Mouse (Mus musculus): ENCODE data around the gene Lgals2. TPM values are rescaled to one million over a fixed set of nuclear protein-coding genes. Genes with fewer than 3 reads are reported as not detected.
A peak's percentile ranks its signal among the peaks of the same experiment; 100 is the strongest.

Gene Lgals2
- not detected in 2 replicates for total RNA-seq (2014; rRNA removed)
- 0.52 TPM in 1 of 2 replicates, not detected in the other for polyA plus RNA-seq (2015; fragmentation: Nextera tagmentation; extraction: Ambion mirVana)

DNA sequence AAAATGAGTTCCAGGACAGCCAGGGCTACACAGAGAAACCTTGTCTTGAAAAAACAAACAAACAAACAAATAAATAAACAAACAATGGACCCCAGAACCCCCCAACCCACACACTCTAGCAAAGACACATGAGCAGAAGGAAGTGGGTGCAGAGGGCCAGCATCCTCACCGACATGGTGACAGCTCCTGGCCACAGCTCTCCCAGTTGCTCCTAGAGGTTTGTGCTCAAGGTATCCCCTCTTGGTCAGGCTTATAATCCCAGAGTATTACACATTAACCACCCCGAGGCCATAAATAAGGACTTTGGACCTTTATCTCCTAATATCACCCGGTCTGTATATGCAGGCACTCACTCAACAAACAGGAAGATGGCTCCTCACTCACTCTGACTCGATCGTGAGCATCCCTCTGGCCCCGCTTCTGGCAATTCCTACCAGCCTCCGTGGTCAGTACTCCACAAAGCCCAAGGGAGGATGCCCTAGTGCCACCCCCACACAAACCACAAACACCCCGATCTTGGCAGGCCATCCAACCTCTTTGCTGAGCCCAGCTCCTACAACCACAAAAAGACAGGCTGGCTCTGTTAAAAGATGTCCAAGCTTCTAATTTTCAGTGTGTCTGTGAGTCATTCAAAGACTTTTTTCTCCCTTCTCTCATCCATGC, at the start of gene Lgals2:
TSS of gene Lgals2 (minus strand) at position 227 of the 663 bp plus-strand sequence.
- no peak within 1 kb of the TSS for H3K9ac ChIP-seq
- TF ChIP-seq CTCF (IDR thresholded peaks at IDR 0.05; ENCODE audit: low read depth) = no peak
- no peaks in the 10 kb centered on the region for H3K9me3 ChIP-seq (ENCODE audit: low read length)
- H3K4me1 ChIP-seq (ENCODE audit: insufficient read depth) = no peaks in the 10 kb centered on the region
- H3K4me3 ChIP-seq (ENCODE audit: low read depth, low read length) = no peak within 1 kb of the TSS
- H3K36me3 ChIP-seq (ENCODE audit: insufficient read depth) = no peaks in the 10 kb centered on the region
- no peak within 1 kb of the TSS for H3K27ac ChIP-seq (ENCODE audit: low read depth, low read length)
- no peak within 1 kb of the TSS for H3K4me2 ChIP-seq (ENCODE audit: low read depth)
- 78% methylated on average over 8 of the region's 8 CpGs for WGBS
- DNase-seq = no peak
- H3K27me3 ChIP-seq (ENCODE audit: insufficient read depth, low read length) = no peaks in the 10 kb centered on the region
- ATAC-seq = no peak

DNA sequence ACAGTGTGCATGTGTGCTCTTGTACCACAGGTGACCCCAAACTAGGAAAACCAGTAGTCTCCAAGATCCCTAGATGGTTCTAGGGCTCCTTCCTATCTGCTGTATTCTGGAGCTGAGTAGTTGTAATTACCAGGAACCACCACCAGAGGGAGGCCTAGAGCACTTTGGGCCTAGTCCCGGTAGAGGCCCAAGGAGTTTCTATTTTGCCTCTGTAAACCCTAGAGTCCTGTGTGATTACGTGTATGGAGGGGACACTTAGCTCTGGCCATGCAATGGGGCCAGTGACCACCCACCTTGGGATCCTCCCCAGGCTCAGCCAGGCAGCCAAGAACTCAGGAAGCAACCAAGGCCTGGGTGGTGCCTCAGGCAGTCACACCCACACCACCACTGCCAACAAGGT, 47.9 kb upstream of the Lgals2 start:
- ATAC-seq = peak; percentile 72
- Histone ChIP-seq H3K4me3 (ENCODE audit: low read depth, low read length) (no peak overlapping the region), H3K9ac (no peak overlapping the region), H3K9me3 (ENCODE audit: low read length) (no peaks in the 10 kb centered on the region), H3K27ac (ENCODE audit: low read depth, low read length) (no peak overlapping the region), H3K4me1 (ENCODE audit: insufficient read depth) (no peaks in the 10 kb centered on the region), H3K36me3 (ENCODE audit: insufficient read depth) (no peaks in the 10 kb centered on the region; the same call in 1 of the 2 replicates), H3K4me2 (ENCODE audit: low read depth) (no peak overlapping the region), H3K27me3 (ENCODE audit: insufficient read depth, low read length) (0 out of 2 replicates have a peak, but pooled peaks cover 4% of the 10 kb centered on the region)
- WGBS = 6% methylated on average over 2 of the region's 2 CpGs
- peak; percentile 87 for DNase-seq
- peak; percentile 92 for TF ChIP-seq CTCF (IDR thresholded peaks at IDR 0.05; ENCODE audit: low read depth)

DNA sequence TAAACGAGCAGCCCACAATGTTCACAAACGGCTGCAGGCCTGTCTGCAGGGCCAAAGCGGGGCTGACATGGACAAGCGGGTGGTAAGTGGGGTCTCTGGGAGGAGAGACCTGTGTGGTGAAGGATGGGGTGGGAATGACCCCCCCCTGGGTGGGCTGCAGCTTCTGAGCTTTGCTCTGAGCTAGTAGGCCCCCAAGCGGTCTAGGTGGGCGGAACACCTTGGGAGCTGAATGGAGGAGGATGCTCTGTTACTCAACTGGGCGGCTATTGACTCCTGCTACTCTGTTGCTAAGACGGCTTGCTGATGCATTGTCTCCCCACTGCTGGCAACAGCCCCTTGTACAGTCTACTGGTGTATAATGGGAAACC, 46.1 kb upstream of the Lgals2 start:
- no peak for TF ChIP-seq CTCF (IDR thresholded peaks at IDR 0.05; ENCODE audit: low read depth)
- no peak overlapping the region for H3K4me2 ChIP-seq (ENCODE audit: low read depth)
- H3K4me3 ChIP-seq (ENCODE audit: low read depth, low read length) = no peak overlapping the region
- no peaks in the 10 kb centered on the region for H3K36me3 ChIP-seq (ENCODE audit: insufficient read depth)
- ATAC-seq (no peak), DNase-seq (no peak)
- H3K4me1 ChIP-seq (ENCODE audit: insufficient read depth) = no peaks in the 10 kb centered on the region
- no peak overlapping the region for H3K27ac ChIP-seq (ENCODE audit: low read depth, low read length)
- 0 out of 2 replicates have a peak, but pooled peaks cover 4% of the 10 kb centered on the region for H3K27me3 ChIP-seq (ENCODE audit: insufficient read depth, low read length)
- no peaks in the 10 kb centered on the region for H3K9me3 ChIP-seq (ENCODE audit: low read length)
- WGBS = 42% methylated on average over 8 of the region's 8 CpGs
- no peak overlapping the region for H3K9ac ChIP-seq

DNA sequence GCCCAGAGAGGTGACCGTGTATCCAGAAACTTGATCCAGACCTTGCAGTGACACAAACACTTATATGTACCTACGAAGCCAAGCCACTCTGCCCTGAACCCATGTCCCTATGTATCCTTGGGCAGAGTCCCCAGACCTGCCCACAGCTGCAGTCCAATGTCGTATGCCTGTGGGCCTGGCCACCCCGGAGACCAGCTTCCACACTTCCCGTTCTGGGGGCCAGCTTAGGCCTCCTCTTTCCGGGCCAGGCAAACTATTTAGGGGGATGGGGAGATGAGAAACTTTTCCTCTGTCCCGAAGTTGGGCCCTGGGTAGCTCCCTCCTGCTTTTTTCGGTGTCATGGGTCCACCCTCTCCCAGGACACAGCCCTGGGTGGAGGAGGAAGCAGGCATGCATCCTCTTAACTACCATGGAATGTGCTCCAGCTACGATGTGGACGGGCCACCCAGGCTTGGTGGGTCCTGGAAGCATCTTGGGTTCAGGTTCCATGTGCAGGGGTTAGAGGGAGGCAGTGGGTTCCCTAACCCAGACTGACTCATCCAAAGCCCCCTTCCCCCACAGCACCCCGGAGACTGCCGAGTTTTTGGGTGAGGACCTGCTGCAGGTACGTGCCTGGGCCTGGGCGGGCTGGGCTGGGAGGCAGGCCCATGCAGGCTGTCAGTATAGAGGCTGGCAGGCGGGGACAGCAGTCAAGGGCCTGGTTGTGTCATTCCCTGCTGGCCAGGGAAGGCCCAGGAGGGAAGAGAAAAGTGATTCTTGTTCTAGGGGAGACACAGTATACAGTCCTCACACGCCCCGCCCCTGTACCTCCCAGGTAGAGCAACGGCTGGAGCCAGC, 45.5 kb upstream of the Lgals2 start:
- H3K4me3 ChIP-seq (ENCODE audit: low read depth, low read length) = peak overlapping the region; percentile 48
- 30% methylated on average over 18 of the region's 18 CpGs for WGBS
- H3K9me3 ChIP-seq (ENCODE audit: low read length) = no peaks in the 10 kb centered on the region
- peak overlapping the region; percentile 56; the same call in 1 of the 2 replicates for H3K9ac ChIP-seq
- TF ChIP-seq CTCF (IDR thresholded peaks at IDR 0.05; ENCODE audit: low read depth) = no peak
- no peaks in the 10 kb centered on the region for H3K36me3 ChIP-seq (ENCODE audit: insufficient read depth)
- 0 out of 2 replicates have a peak, but pooled peaks cover 4% of the 10 kb centered on the region for H3K27me3 ChIP-seq (ENCODE audit: insufficient read depth, low read length)
- no peak for DNase-seq
- no peaks in the 10 kb centered on the region for H3K4me1 ChIP-seq (ENCODE audit: insufficient read depth)
- H3K27ac ChIP-seq (ENCODE audit: low read depth, low read length) = no peak overlapping the region
- H3K4me2 ChIP-seq (ENCODE audit: low read depth) = peak overlapping the region; percentile 98
- ATAC-seq = no peak

DNA sequence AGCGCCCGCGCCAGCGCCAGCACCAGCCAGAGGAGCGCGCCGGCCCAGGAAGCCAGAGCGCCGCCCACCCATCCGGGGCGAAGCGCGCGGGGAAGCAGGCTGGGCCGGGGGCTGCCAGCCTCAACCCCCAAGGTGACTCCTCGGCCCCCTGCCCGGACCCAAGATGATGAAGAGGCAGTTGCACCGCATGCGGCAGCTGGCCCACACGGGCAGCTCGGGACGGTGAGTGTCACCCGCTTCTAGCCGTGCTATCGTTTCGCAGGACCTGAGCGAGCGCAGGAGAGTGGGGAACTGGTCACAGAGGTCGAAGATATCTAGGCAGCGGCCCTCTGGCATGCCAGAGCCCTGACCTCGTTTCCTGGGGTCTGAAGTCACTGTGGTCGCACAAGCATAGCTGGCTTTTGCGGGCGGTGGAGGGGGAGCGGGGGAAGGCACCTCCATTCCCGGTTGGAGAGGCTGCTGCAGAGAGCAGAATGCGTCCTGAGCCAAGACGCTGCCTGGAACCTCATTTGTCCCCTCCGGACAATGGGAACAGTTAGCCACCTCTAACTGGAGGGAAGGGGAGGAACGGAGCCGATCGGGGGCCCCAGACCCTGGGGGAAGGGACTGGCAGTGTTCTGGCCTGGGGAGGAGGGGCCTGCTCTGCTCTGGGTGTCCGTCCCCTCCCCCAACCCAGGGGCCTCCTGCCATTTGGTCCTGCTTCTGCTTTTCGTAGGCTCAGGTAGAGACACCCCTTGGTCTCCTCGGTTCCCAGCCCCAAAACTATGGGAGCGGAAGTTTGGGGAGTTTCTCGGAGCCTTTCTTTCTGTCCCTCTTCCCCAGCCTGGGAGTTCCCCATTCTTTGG, 44.6 kb upstream of the Lgals2 start, which contains the start of gene Sh3bp1:
TSS of gene Sh3bp1 (plus strand) at position 29 of the 845 bp plus-strand sequence.
- ATAC-seq (peak; percentile 59; the same call in 1 of the 2 replicates), DNase-seq (peak; percentile 50)
- peak within 1 kb of the TSS; percentile 48 for H3K4me3 ChIP-seq (ENCODE audit: low read depth, low read length)
- H3K4me2 ChIP-seq (ENCODE audit: low read depth) = peak within 1 kb of the TSS; percentile 98
- H3K27me3 ChIP-seq (ENCODE audit: insufficient read depth, low read length) = 0 out of 2 replicates have a peak, but pooled peaks cover 4% of the 10 kb centered on the region
- TF ChIP-seq CTCF (IDR thresholded peaks at IDR 0.05; ENCODE audit: low read depth) = no peak
- H3K4me1 ChIP-seq (ENCODE audit: insufficient read depth) = no peaks in the 10 kb centered on the region
- 0 out of 2 replicates have a peak within 1 kb of the TSS, but pooled peaks have one; percentile 35 for H3K27ac ChIP-seq (ENCODE audit: low read depth, low read length)
- H3K9me3 ChIP-seq (ENCODE audit: low read length) = no peaks in the 10 kb centered on the region
- WGBS = 2% methylated on average over 46 of the region's 47 CpGs
- H3K9ac ChIP-seq = peak within 1 kb of the TSS; percentile 56
- no peaks in the 10 kb centered on the region for H3K36me3 ChIP-seq (ENCODE audit: insufficient read depth)

DNA sequence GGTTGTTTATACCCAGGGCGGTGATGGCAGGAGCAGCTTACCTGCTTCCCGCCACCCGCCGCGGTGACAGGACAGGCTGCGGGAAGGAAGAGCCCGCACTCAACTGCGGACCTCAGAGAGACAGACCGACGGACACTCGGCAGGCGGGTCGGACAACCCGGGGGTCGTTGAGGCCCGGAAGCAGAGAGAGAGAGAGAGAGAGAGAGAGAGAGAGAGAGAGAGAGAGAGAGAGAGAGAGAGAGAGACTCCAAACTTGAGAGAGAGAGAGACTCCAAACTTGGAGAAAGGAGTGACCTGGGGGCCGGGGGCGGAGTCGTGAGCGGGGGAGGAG, 44.0 kb upstream of the Lgals2 start, which contains the start of gene Gm49510:
TSS of gene Gm49510 (plus strand) at position 259 of the 331 bp plus-strand sequence.
- Histone ChIP-seq H3K9me3 (ENCODE audit: low read length) (no peaks in the 10 kb centered on the region), H3K4me1 (ENCODE audit: insufficient read depth) (no peaks in the 10 kb centered on the region), H3K4me3 (ENCODE audit: low read depth, low read length) (peak within 1 kb of the TSS; percentile 48), H3K27ac (ENCODE audit: low read depth, low read length) (0 out of 2 replicates have a peak within 1 kb of the TSS, but pooled peaks have one; percentile 35), H3K36me3 (ENCODE audit: insufficient read depth) (no peaks in the 10 kb centered on the region), H3K9ac (peak within 1 kb of the TSS; percentile 56), H3K4me2 (ENCODE audit: low read depth) (peak within 1 kb of the TSS; percentile 98), H3K27me3 (ENCODE audit: insufficient read depth, low read length) (0 out of 2 replicates have a peak, but pooled peaks cover 4% of the 10 kb centered on the region)
- ATAC-seq = no peak
- 4% methylated on average over 20 of the region's 20 CpGs for WGBS
- TF ChIP-seq CTCF (IDR thresholded peaks at IDR 0.05; ENCODE audit: low read depth) = no peak
- DNase-seq = no peak
